Mouse (Mus musculus): ENCODE measurements at regions not wholly inside any gene's neighbourhood (a gene's known extent, or its start where the extent isn't known, plus 50 kb on each side); places are given as distances from the start of the nearest gene placed in this dataset.

DNA sequence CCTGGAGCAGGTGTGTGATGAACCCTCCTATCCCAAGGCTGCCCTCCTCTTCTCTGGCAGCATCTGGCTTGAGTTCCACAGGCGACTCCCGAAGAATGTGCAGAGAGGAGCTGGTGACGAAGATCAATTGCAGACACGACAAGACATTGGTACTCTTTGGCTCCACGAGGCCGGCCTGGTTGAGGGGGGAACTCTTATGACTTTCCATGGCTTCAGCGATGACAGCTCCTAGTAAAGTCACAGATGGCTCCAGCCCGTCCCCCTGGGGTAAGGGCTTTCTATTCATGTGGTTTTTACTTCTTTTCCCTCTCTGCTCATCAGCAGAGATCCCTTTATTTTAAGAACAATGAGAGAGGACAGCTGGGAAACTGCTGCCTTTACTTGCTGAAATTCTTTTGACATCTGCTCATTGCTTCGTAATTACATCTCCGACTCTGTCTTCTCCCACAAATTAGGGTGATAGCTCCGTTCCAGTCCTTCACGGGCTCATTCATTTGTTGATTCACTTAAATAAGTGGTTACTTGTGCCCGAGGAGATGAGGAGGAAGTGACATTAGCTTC is 284.2 kb upstream of the Msx2 start:
- no peak overlapping the region for H3K4me3 ChIP-seq (ENCODE audit: control insufficient read depth, insufficient read depth, low read length)
- TF ChIP-seq CTCF (IDR thresholded peaks at IDR 0.05; ENCODE audit: borderline replicate concordance, control insufficient read depth, extremely low read depth, insufficient read depth, low read length, poor library complexity) = no peak
- TF ChIP-seq POLR2A (IDR thresholded peaks at IDR 0.05; ENCODE audit: control insufficient read depth, extremely low read depth, insufficient read depth, low read length, poor library complexity) = no peak
- no peaks in the 10 kb centered on the region for H3K4me1 ChIP-seq (replicated peaks; ENCODE audit: control insufficient read depth, insufficient read depth, low read length)
- WGBS = 88% methylated on average over 13 of the region's 13 CpGs
- DNase-seq = no peak
- H3K36me3 ChIP-seq (ENCODE audit: control insufficient read depth, insufficient read depth, low read length) = no peaks in the 10 kb centered on the region
- H3K27me3 ChIP-seq (ENCODE audit: control insufficient read depth, insufficient read depth, low read length) = no peaks in the 10 kb centered on the region
- H3K27ac ChIP-seq (ENCODE audit: control insufficient read depth, insufficient read depth, low read length) = no peak overlapping the region

DNA sequence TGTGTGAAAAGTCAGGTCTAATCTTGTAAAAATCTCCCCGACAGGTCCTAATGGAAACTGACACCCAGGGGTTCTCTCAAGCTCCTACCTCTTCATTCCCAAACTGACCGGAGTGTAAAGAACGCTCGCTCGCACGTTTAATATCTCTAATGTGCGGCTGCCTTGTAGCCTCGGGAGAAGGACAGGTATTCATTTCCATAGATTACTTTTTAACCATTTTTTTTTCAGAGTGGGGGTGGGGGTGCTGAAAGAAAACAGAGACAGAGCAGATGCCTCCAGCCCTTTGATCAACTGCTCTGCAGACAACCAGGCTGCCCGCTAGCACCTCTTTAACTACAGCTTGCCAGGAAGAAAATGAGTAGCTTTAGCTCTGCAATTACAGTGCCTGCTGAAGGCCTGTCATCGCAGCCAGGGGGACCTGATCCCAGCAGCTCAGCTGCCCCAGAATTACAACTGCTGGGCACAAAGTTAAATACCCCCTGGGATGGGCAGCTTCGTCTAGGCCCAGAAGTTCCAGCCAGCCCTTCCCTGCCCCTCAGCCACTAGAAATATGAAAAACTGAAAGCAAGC is 282.3 kb upstream of the Msx2 start:
- Histone ChIP-seq H3K27me3 (ENCODE audit: control insufficient read depth, insufficient read depth, low read length) (no peaks in the 10 kb centered on the region), H3K4me3 (ENCODE audit: control insufficient read depth, insufficient read depth, low read length) (no peak overlapping the region), H3K4me1 (replicated peaks; ENCODE audit: control insufficient read depth, insufficient read depth, low read length) (no peaks in the 10 kb centered on the region), H3K36me3 (ENCODE audit: control insufficient read depth, insufficient read depth, low read length) (no peaks in the 10 kb centered on the region), H3K27ac (ENCODE audit: control insufficient read depth, insufficient read depth, low read length) (no peak overlapping the region)
- DNase-seq = no peak
- TF ChIP-seq POLR2A (IDR thresholded peaks at IDR 0.05; ENCODE audit: control insufficient read depth, extremely low read depth, insufficient read depth, low read length, poor library complexity) = no peak
- TF ChIP-seq CTCF (IDR thresholded peaks at IDR 0.05; ENCODE audit: borderline replicate concordance, control insufficient read depth, extremely low read depth, insufficient read depth, low read length, poor library complexity) = no peak
- WGBS = 67% methylated on average over 11 of the region's 11 CpGs

DNA sequence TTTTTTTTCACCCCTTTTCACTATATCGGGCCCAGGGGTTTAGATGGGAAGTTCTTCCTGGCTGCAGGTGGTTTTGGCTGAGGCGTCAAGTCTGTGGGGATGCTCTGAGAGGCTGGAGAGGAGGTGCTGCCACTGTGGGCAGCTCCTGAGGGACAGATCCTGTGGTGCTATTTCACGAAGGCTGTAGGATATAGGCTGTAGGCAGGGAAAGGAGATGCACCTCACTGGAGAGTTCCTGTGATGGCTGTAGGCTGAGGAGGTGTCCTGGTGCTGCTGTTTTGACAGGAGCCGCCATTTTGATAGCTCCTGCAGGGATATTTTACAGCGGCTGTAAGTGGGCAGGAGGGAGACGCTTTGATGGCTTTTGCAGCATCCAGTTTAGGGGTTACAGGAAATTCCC is 280.2 kb upstream of the Msx2 start:
- no peak for DNase-seq
- TF ChIP-seq CTCF (IDR thresholded peaks at IDR 0.05; ENCODE audit: borderline replicate concordance, control insufficient read depth, extremely low read depth, insufficient read depth, low read length, poor library complexity) = no peak
- TF ChIP-seq POLR2A (IDR thresholded peaks at IDR 0.05; ENCODE audit: control insufficient read depth, extremely low read depth, insufficient read depth, low read length, poor library complexity) = no peak
- Histone ChIP-seq H3K36me3 (ENCODE audit: control insufficient read depth, insufficient read depth, low read length) (no peaks in the 10 kb centered on the region), H3K4me3 (ENCODE audit: control insufficient read depth, insufficient read depth, low read length) (no peak overlapping the region), H3K27me3 (ENCODE audit: control insufficient read depth, insufficient read depth, low read length) (no peaks in the 10 kb centered on the region), H3K4me1 (replicated peaks; ENCODE audit: control insufficient read depth, insufficient read depth, low read length) (no peaks in the 10 kb centered on the region), H3K27ac (ENCODE audit: control insufficient read depth, insufficient read depth, low read length) (no peak overlapping the region)
- WGBS = 64% methylated on average over 6 of the region's 6 CpGs

DNA sequence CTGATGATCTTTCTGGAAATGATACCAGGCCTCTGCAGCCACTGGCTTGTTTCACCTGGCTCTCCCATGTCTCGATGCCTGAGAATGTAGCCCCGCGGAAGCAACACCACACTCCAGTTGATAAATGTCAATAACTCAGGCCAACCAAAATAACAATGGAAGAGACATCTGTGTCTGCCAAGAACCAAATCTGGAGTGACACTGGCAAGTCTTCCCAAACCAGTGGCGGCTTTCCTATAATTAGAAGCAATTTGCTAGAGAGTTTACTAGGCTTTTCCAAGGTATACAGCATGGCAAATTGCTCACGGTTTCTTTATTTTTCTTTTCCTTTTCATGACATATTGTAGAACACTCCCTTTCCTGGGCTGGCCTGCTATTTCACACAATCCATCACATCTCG is 268.1 kb upstream of the Msx2 start:
- Histone ChIP-seq H3K36me3 (ENCODE audit: control insufficient read depth, insufficient read depth, low read length) (no peaks in the 10 kb centered on the region), H3K4me1 (replicated peaks; ENCODE audit: control insufficient read depth, insufficient read depth, low read length) (no peaks in the 10 kb centered on the region), H3K4me3 (ENCODE audit: control insufficient read depth, insufficient read depth, low read length) (no peak overlapping the region), H3K27me3 (ENCODE audit: control insufficient read depth, insufficient read depth, low read length) (no peaks in the 10 kb centered on the region), H3K27ac (ENCODE audit: control insufficient read depth, insufficient read depth, low read length) (no peak overlapping the region)
- no peak for DNase-seq
- TF ChIP-seq CTCF (IDR thresholded peaks at IDR 0.05; ENCODE audit: borderline replicate concordance, control insufficient read depth, extremely low read depth, insufficient read depth, low read length, poor library complexity) (no peak), POLR2A (IDR thresholded peaks at IDR 0.05; ENCODE audit: control insufficient read depth, extremely low read depth, insufficient read depth, low read length, poor library complexity) (no peak)
- WGBS = 85% methylated on average over 6 of the region's 6 CpGs

DNA sequence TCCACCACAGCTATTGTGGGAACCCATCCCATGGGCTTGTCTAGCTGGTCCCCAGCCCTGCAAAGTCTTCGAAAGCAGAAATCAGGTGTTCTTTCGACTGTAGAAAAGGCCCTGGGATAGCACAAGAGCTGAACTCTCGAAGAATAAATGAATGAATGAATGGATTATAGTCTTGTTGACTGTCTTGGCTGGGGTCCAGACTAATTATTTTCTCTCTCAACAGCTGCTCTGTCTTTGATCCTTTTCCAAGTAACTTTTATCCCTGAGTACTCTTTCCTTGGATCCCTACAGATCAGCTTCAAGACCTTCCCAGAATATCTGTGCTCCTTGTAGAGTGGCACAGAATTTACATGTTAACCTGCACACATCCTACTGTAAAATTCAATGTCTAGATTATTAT is 266.3 kb upstream of the Msx2 start:
- no peaks in the 10 kb centered on the region for H3K27me3 ChIP-seq (ENCODE audit: control insufficient read depth, insufficient read depth, low read length)
- TF ChIP-seq POLR2A (IDR thresholded peaks at IDR 0.05; ENCODE audit: control insufficient read depth, extremely low read depth, insufficient read depth, low read length, poor library complexity) (no peak), CTCF (IDR thresholded peaks at IDR 0.05; ENCODE audit: borderline replicate concordance, control insufficient read depth, extremely low read depth, insufficient read depth, low read length, poor library complexity) (no peak)
- H3K4me1 ChIP-seq (replicated peaks; ENCODE audit: control insufficient read depth, insufficient read depth, low read length) = no peaks in the 10 kb centered on the region
- DNase-seq = no peak
- H3K4me3 ChIP-seq (ENCODE audit: control insufficient read depth, insufficient read depth, low read length) = no peak overlapping the region
- H3K36me3 ChIP-seq (ENCODE audit: control insufficient read depth, insufficient read depth, low read length) = no peaks in the 10 kb centered on the region
- 93% methylated on average over 3 of the region's 3 CpGs for WGBS
- H3K27ac ChIP-seq (ENCODE audit: control insufficient read depth, insufficient read depth, low read length) = no peak overlapping the region

DNA sequence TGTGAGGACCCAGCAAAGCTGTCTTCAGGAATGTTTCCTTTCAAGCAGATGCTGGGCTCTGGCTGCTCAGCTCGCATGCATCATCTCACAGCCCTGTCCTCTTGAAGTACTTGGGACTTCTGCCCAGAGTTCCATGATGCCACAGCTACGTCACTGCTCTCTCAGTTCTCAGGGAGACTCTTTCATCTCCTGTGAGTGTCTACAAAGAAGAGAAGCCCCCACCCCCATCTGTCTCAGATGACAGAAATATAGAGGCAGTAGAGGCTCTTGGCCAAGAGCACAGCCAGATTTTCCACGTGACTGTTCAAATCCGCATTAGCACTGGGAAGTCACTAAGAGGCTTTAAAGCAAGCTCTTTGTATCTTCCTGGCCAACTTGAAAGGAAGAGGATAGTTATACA is 262.1 kb upstream of the Msx2 start:
- H3K27ac ChIP-seq (ENCODE audit: control insufficient read depth, insufficient read depth, low read length) = no peak overlapping the region
- H3K4me1 ChIP-seq (replicated peaks; ENCODE audit: control insufficient read depth, insufficient read depth, low read length) = no peaks in the 10 kb centered on the region
- no peak for DNase-seq
- no peak overlapping the region for H3K4me3 ChIP-seq (ENCODE audit: control insufficient read depth, insufficient read depth, low read length)
- WGBS = 79% methylated on average over 4 of the region's 4 CpGs
- no peaks in the 10 kb centered on the region for H3K27me3 ChIP-seq (ENCODE audit: control insufficient read depth, insufficient read depth, low read length)
- TF ChIP-seq POLR2A (IDR thresholded peaks at IDR 0.05; ENCODE audit: control insufficient read depth, extremely low read depth, insufficient read depth, low read length, poor library complexity) = no peak
- no peak for TF ChIP-seq CTCF (IDR thresholded peaks at IDR 0.05; ENCODE audit: borderline replicate concordance, control insufficient read depth, extremely low read depth, insufficient read depth, low read length, poor library complexity)
- no peaks in the 10 kb centered on the region for H3K36me3 ChIP-seq (ENCODE audit: control insufficient read depth, insufficient read depth, low read length)

All from thymus, adult 2 months (tissue).